Mouse (Mus musculus): ENCODE measurements at regions not wholly inside any gene's neighbourhood (a gene's known extent, or its start where the extent isn't known, plus 50 kb on each side); places are given as distances from the start of the nearest gene placed in this dataset.
A peak's percentile ranks its signal among the peaks of the same experiment; 100 is the strongest.

DNA sequence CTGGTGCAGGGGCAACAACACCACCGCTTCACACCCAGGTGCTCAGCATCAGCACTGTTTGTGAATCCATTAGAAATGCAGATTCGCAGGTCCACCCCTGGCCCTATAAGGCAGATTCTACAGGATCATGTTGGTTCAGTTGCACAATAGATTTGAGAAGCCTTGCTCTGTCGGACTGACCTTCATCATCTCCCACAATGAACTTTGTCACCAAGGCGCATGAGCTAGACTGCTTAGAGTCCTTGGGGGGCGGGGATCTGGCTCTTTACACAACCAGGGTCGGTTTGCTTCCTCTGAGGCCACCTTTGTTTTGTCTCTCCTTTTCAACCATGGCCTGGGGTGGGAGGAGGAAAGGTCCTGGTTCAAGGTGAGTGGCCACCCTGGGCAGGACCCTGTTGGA is 209.7 kb downstream of the Igsf11 start:
- DNase-seq (ENCODE audit: low read depth): no peak

DNA sequence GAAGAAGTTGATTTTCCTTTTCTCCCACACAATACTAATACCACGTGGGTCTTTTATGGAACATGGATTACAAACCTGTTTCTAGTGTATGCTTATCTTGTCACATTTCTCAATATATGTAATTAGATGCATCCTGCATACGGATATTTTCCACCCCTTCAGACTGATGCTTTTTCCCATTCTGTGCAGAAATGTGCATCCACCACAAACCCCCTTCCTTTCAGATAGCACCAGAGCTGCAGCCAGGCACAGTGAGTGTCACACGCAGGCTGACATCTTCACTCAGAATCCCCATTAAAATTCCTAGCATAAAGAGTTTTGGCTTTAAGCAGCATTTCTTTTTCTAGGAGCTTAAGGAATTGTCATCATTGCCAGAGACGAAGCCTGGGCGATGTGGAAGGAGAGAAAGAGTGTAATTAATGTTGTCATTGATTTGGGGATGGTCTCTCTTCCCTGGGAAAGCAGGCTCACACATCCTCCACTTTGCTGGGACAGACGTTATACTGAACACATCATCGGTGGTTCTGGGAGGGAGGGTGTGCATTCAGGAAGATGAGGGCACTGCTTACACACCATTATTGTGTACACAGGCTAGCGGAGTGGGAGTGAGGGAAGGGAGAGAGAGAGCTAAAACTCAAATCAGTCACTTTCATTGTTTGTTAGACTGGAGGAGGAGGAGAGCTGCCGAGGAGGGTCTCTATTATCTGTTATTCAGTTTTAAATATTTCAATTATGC is 211.1 kb downstream of the Igsf11 start:
- DNase-seq (ENCODE audit: low read depth): no peak

DNA sequence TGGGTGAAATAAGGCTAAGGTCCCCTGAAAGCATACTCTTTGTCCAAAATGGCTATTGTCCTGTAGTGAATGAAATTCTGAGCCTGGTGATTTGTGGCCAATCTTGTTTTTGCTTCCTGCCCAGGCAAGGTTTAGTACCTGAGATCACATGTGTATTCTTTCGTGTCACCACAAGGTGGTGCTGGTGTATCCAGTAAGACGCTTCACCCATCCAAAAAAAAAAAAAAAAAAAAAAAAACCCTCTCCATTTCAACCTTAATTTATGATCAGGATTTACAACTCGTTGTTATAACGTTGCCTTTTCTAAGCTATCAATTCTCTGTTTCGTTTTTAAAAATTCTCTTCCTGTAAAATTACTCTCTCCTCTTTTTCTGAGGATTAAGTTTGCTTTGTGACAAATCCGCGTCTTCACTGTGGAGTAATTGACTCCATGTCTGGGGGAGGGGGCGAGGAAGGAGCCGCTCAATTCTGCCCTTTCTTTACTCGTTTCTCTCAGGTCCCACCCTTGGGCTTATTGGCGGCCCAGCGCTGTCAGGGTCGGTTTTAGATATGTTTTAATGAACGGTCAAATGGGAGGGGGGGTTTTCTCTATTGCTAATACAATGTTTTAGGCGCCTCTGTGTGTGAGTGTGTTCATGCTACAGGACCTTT is 217.0 kb downstream of the Igsf11 start:
- peak; percentile 34 for DNase-seq (ENCODE audit: low read depth)

DNA sequence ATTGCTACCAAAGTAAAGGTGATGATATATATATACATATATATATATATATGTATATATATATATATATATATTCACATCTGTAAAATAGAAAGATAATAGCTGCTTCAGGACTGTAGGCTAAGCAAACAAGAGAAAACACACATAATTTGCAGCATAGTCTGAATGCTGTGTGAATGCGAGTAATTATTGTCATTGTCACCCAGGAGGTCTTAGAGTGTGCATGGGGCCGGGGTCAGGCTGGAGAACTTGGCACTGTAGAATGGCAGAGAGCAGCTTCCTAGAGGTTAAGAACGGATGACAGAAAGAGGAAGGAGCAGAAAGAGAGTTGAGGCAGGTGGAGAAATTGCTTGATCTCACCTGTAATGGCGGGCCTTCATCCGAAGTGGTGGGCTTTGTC is 217.6 kb downstream of the Igsf11 start:
- no peak for DNase-seq (ENCODE audit: low read depth)

DNA sequence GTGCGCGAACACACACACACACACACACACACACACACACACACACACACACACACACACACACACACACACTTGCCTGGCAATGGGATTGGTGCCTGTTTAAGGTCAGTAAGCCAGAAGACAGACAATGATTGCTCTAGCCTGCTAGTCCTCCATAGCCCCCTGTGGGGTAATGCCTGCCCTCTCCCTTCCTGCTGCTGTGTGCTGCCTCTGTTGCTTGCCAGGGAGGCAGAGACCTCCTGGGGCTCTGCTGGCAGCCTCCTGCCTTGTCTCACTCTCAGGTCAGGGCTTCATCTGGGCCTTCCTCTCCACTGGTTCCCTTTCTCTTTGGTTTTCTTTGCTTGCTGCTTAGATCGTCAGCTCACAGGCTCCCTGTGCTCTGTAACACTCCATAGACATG is 225.6 kb downstream of the Igsf11 start:
- no peak for DNase-seq (ENCODE audit: low read depth)

DNA sequence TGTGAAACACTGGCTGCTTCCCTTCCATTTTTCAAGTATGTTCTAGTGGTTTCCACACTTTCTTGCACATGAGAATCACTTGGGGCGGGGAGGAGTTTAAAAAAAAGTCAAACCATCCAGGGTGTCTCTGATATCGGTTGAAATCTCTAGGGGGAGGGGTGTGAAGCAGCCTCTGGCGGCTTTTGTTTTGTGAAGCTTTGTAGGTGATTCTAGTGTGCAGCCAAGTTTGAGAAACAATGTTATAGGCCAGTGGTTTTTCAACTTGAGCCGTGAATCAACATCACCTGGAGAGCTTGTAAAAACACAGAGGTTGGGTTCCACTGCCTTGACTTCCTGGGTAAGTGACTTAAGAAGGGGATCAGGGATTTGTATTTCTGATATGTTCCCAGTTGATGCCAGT is 227.3 kb downstream of the Igsf11 start:
- DNase-seq (ENCODE audit: low read depth): no peak

DNA sequence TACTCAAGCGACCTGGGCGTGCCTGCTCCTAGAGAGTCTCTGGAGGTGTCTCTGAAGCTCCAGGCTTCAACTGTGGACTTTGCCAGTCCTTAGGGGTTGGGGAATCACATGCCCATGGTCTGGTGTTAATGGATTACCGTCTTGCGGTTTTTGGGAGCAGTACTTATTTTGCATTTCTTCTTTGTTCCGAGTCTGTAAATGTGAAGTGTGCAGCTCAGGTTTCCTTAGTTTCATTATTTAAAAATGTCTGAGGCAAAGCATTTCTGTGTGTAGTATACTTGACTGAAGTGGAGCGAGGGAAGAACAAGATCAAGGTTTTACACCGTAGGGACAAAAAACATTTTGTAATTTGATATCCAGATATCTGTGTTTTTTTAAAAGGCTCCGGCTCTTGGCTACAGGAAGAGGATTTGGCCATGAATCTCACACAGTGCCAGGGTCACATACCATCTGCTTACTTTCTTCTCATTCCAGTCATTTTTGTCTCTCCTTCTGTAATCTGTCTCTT is 231.0 kb downstream of the Igsf11 start:
- no peak for DNase-seq (ENCODE audit: low read depth)

DNA sequence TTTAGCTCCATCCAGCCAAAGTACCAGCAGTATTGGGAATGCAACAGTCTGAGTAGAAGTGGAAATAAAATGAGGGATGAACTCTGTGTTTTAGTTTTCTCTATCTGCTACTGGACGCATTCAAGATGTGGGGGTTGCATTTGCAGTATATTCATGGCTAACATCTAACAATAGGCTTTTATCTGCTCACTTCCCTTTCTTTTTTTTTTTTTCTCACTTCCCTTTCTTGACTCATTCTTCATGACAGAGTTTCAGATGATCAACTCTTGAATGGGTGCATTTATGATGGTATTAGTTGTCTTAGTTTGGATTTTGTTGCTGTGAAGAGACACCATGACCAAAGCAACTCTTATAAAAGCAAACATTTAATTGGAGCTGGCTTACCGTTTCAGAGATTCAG is 240.0 kb downstream of the Igsf11 start:
- DNase-seq (ENCODE audit: low read depth): no peak

DNA sequence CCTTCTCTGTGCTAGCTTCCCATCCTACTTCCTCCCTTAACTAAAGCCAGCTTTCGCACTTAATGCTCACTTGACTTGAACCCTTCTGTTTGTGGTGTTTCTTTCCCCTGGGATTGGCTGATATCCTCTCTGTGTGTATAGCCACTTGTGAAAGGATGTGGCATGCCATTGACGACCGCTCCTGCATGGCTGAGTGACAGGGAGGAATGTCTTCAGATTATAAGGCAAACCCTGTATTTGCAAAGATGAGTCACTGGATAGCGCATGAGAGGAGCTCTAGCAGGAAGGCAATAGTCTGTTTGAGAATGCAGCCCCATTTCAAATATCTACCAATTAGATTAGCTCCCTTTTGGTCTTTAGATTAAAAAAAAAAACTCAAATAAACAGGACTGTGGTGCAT is 243.3 kb downstream of the Igsf11 start:
- DNase-seq (ENCODE audit: low read depth): no peak

DNA sequence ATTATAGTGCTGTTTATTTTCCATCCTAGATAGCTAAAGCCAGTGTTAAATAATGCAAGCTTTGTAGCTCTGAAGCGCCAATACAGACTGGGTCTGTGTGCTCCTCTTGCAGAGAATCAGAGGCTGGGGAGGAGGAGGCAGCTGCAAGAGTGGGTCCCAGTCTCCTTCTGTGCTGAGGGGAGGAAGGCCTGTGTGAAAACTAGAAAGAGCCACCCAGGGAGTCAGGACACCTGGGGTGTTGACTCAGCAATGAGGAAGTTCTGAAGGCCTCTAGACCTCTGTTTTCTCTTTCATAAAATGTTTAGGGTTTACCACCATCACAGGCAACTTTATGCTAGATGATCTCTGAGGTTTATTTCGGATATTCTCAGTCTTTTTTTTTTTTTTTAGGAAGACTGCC is 254.7 kb downstream of the Igsf11 start:
- DNase-seq (ENCODE audit: low read depth): no peak

DNA sequence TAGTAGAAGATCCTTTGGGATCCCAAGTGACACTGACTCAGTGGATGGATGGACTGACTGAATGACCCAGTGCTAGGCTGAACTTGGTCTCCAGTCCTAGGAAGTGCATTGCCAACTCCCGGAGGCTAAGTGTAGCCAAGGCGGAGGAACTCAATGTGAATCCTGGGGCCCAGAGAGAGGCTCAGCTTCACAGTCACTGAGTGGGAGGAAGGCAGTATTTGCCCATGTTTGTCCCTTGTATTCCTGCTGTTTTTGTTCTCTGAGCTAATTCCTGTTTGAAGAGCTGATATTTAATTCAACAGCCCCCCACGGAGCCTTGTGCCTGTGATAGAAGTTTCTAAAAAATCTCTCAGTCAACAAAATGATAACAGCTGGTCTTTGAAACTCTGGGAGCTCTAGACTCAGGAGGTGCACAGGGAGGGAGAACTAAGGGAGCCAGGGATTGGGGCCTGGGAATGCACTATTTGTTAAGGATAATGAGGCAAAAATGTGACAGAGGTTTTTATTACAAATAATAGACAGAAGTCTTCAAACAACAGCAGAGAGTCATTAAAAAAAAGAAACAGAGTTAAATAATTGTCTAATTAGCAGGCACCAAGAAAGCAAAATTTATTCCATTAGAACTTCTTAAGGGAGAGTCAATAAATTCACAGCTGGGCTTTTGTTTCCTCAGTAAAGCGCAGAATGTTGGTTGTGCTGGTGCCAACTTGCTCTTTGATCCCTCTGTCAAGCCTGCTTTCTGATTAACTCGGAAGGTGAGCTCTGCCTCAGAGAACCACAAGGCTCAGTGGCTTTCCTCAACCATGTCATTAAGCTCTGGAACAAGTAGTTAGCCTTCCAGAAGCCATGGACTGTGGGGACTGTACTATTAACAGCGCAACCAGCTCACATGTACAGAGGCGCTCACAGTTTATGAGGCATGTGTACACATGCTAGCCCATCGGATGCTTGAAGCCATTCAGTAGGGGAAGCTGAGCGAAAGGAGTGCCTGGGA is 259.2 kb downstream of the Igsf11 start:
- no peak for DNase-seq (ENCODE audit: low read depth)

DNA sequence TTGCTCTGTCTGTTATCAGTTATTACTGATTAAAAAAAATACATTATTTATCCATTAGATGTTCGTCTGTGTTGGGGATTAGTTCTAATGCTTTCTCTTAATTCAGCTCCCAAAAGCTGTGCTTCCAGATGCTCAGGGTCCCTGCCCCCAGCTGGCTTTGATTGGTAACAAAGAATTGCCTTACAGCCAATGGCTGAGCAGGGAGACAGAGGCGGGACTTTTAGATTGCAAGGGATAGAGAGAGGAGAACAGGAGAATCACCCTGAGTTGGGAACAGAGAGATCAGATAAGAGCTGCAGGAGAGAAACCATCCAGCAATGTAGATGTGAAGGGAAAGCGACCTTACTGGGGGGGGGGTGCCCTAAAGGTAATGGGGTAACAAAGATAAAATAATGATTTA is 266.4 kb downstream of the Igsf11 start:
- DNase-seq (ENCODE audit: low read depth): no peak

DNA sequence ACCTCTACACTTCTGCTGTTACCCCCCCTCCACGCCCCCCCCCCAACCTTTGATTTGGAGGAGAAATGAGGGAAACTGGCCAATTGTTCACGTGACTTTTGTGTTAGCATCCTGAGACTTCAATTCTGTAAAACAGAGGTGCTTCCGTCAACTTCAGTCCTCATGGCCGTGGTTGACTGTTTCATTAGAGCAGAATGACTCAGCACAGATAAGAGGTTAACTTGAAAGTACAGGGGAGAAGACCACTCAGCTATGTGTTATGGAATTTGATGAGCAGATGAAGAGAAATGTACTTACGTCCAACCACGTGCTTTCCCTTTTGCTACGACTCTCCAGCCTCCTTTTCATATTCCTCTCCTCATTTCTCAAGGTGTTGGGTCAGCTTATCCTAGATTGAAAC is 267.3 kb downstream of the Igsf11 start:
- no peak for DNase-seq (ENCODE audit: low read depth)

DNA sequence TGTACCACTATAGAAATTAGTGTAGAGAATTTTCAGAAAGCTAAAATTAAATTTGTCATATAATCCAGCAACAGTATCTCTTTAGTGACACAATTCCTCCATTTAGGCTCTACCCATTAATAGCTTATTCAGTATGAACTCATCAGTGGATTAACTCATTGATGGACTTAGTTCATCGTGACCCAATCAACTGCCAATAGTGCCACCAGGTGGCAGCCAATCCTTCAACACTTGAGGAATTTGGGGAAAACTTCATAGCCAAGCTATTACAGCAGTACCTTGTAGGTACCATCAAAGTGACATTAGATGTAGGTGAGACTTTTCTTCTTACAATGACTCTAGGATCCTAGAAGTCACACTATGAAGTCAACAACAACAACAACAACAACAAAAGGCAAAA is 270.2 kb downstream of the Igsf11 start:
- no peak for DNase-seq (ENCODE audit: low read depth)

DNA sequence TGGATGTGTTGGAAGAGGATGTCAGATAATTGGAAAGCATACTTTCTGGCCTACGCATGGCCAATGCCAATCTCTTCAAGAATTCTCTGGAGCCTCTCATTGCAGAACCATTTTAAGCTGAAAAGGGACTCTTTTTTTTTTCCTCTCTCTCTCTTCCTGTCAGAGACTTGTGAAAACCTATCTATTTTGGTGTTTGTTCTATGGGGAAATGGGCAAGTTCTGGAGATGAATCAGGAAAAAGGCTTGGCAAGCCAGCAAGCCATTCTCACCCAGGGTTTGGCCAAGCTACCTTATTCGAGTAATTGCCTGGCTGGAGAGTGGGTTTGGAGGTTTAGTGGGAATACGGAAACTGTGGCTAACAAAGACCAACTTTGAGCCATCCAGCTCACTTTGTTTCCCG is 299.4 kb downstream of the Igsf11 start:
- DNase-seq (ENCODE audit: low read depth): no peak

DNA sequence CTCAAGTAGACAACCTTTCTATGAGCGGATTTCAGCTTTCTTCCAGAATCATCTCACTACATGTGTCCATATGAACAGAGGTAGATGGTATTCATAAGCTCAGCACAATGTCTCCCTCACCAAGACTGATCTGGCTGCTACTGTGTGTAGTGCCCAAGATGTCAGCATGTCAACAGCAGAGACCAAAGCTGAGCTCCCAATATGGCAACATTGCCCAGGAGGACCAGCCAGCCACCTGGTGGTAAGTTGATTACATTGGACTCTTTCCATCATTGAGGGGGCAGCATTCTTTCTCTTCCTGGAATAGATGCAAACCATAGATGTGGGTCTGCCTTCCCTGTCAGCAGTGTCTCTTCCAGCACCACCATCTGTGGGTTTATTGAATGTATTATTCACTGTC is 303.0 kb downstream of the Igsf11 start:
- no peak for DNase-seq (ENCODE audit: low read depth)

DNA sequence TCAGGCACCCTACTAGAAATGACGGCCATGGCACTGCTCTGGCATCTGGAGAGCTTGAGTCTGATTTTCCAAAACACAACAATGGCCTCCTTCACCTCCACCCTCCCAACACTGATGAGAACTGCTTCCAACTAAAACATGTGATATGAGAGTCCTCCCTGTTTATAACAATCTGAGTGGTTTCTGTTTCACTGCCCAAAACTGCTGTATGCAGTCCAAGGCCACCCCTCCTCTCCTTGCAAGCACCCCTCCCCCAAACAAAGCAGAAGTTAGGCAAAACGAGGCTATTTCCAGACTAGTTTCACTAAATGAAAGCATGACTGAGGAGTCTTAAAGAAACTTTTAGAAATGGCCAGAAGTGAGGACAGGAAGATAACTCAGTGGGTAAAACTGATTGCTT is 304.4 kb downstream of the Igsf11 start:
- DNase-seq (ENCODE audit: low read depth): no peak

DNA sequence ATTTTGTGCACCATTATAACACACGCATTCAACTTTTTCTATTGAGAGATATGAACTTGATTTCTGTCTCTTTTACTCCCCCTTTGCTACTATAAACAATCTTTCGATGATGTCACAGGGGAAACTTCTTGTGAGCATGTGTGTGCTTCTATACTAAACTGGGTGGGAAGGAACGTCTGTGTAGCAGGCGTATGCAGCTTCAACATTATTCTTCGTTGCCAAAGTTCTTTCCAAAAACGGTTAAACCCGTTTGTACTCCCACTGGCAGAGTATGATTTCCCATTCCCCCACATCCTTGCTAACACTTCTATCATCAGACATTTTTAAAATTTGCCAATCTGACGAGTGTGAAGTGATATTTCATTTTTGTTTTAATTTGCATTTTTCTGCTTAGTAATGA is 331.1 kb downstream of the Igsf11 start:
- DNase-seq (ENCODE audit: low read depth): no peak

DNA sequence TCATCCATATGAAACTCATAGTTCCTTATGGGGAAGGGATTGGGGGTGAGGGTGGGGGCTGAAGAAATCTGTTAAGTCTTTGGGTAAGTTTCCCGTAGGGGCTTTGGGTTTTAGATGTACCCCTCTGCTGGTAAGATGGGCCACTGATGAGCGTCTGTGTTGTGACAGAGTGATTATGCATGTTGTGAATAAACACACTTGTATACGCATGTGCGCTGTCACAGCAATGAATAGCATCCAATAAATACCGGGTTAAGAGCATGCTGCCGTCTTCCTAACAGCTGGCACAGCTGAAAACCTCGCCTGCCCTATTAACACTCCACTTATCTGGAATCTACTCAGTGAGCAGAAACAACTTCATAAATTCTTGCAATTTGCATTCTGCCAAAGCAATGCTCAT is 337.0 kb downstream of the Igsf11 start:
- no peak for DNase-seq (ENCODE audit: low read depth)

DNA sequence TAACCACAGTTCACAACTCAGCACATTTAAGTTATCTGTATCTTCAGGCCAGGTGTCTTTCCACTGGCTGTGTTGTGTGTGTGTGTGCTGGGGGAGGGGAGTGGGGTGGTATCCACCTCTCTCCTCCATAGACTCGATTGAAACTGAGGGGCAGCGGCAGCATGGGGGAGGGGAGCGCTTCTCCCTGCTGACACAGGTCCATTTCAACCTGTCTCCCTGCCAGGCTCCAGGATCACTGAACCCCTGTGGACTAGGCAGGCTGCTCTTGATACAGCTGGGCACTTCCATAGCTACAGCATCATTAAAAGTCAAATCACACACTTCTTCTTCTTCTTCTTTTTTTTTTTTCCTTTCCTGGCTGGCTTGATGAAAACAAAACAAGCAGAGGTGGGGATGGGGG is 338.0 kb downstream of the Igsf11 start:
- no peak for DNase-seq (ENCODE audit: low read depth)

DNA sequence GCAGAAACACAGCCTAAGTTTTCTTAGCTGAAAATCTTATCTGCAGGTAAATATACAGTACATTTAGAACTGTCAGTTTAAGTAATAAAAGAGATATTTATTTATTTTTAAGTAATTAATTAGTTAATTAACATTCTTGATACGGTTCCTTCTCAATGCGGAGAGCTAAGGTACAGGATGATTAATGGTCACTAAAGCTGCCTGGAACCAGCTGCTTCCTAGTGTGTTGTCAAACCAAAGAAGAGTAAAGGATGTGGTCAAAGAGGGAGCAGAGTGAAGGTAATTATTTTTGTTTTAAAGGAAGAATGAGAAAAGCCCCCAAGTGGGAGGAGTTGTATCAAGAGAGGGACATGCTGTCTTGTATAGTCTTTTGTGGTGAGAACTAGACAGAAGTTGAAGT is 341.8 kb downstream of the Igsf11 start:
- DNase-seq (ENCODE audit: low read depth): no peak

DNA sequence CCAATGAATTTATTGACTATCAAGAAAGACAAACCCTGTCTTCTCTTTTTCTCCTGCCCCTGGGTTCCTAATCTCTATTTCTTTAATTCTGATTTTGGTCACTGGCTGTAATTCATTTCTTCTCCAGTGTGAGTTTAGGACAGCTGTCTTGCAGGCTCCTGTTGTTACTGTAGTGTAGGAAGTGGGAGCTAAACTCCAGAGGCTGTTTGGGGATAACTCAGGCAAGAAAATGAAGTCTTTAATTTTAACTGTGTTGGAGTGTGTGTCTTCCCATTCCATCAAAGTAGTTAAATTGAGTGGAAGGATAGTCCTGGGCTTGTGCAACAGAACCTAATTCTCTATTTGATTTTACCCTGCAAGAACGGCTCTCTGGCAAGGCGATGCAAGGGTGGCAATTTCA is 381.0 kb downstream of the Igsf11 start:
- no peak for DNase-seq (ENCODE audit: low read depth)

DNA sequence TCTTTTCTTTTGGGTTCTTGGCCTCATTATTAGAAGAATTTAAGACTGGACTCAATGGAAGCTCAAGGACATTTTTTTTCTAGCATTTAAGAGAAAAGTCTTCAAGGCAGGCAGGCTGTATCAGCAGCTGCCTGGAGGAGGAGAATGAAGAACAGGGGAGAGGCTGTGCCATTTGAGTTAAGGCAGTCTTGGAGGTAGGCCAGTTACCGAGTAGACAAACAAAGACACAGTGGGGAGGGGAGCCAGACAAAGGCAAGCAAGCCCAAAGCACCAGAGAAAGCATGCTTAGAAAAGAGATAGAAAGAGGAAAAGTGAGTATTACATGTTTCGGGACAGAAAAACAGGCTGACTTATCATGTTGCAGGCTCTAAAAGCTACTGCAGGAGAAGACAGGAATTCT is 392.0 kb downstream of the Igsf11 start:
- DNase-seq (ENCODE audit: low read depth): no peak
